ENCODE assay signal across 11 mouse cellular contexts in the genomic region with DNA sequence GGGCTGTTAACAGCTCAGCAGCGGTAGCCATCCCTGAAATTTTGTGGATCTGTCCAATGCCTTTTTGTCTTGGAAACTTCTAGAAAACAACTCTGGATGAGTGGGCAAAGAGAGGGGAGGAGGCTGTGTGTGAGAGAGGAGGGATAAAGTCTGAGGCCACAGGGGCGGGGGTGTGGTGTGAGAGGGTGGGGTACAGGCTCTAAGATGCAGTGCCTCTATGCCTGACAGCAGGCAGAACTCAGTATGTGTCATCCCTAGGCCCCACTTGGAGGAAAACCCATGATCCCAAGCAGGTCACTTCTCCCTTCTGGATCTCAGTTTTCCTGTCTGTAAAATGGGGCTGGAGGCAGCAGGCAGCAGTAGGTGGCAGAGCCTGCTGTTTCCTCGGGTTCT. TPM values are rescaled to one million over a fixed set of nuclear protein-coding genes. Genes with fewer than 3 reads are reported as not detected.
A peak's percentile ranks its signal among the peaks of the same experiment; 100 is the strongest.
DNase-seq lines count a peak whose midpoint lies in the region; ATAC-seq and TF ChIP-seq lines count a peak whose summit lies in the region.
"Had no signal": no experiment of that assay in that cellular context is flagged by ENCODE, and none has a peak within 500 bp of the region (broad histone marks: within the 10 kb centered on the region; RNA-seq: fewer than 3 reads in every experiment).

No protein-coding gene starts in this region.

- H3K9ac ChIP-seq in forebrain, embryonic 12.5 days = no peak overlapping the region
- no peak overlapping the region for H3K9ac ChIP-seq in lung, embryonic 16.5 days (ENCODE audit: low read length)

- DNase-seq in forebrain, embryonic 10.5 days (ENCODE audit: extremely low spot score, low spot score) = no peak
- DNase-seq in lung, postnatal 36 days = no peak
- DNase-seq in liver = peak; percentile 54
- DNase-seq in yolk sac, embryonic 10.5 days (ENCODE audit: low spot score) = no peak
- no peak for DNase-seq in Muller cell, postnatal 12 days (ENCODE audit: inconsistent ontology term)
- DNase-seq: retina, postnatal 1 day had no signal

- ATAC-seq in forebrain, embryonic 12.5 days (ENCODE audit: low FRiP score) = no peak
- ATAC-seq in lung, embryonic 16.5 days (ENCODE audit: low read depth) = no peak

- H3K36me3 ChIP-seq in forebrain, embryonic 12.5 days (replicated peaks) = no peaks in the 10 kb centered on the region
- H3K36me3 ChIP-seq in forebrain, embryonic 10.5 days (replicated peaks) = no peaks in the 10 kb centered on the region; the same call in 1 of the 2 replicates
- no peaks in the 10 kb centered on the region for H3K36me3 ChIP-seq in lung, embryonic 16.5 days (ENCODE audit: control insufficient read depth, insufficient read depth, low read length)

- H3K27me3 ChIP-seq in forebrain, embryonic 12.5 days = peaks cover 5% of the 10 kb centered on the region
- H3K27me3 ChIP-seq in forebrain, embryonic 10.5 days (ENCODE audit: poor library complexity, severe bottlenecking) = peaks cover 37% of the 10 kb centered on the region
- H3K27me3 ChIP-seq in lung, embryonic 16.5 days (ENCODE audit: control insufficient read depth, insufficient read depth, low read depth, low read length) = no peaks in the 10 kb centered on the region

- H3K27ac ChIP-seq in forebrain, embryonic 12.5 days = no peak overlapping the region
- H3K27ac ChIP-seq in forebrain, embryonic 10.5 days = no peak overlapping the region
- no peak overlapping the region for H3K27ac ChIP-seq in lung, embryonic 16.5 days (ENCODE audit: low read length)
- H3K27ac ChIP-seq in olfactory bulb, adult 2 months (ENCODE audit: insufficient read depth, low read depth, low read length) = peak overlapping the region; percentile 61

- H3K4me3 ChIP-seq in forebrain, embryonic 12.5 days (replicated peaks) = no peak overlapping the region
- H3K4me3 ChIP-seq in forebrain, embryonic 10.5 days = no peak overlapping the region
- H3K4me3 ChIP-seq in lung, embryonic 16.5 days (ENCODE audit: low read length) = no peak overlapping the region
- H3K4me3 ChIP-seq in olfactory bulb, adult 2 months (ENCODE audit: insufficient read depth, low read depth, low read length) = peak overlapping the region; percentile 87; the same call in 1 of the 2 replicates

- TF ChIP-seq POLR2A in olfactory bulb, adult 2 months (IDR thresholded peaks at IDR 0.05; ENCODE audit: insufficient read depth, low read depth, low read length) = no peak

- H3K4me2 ChIP-seq in forebrain, embryonic 12.5 days = peak overlapping the region; percentile 94; the same call in 1 of the 2 replicates
- peak overlapping the region; percentile 66; the same call in 1 of the 2 replicates for H3K4me2 ChIP-seq in lung, embryonic 16.5 days (ENCODE audit: low read depth, low read length)

- H3K4me1 ChIP-seq in forebrain, embryonic 12.5 days = peaks cover 78% of the 10 kb centered on the region
- H3K4me1 ChIP-seq in forebrain, embryonic 10.5 days = peaks cover 59% of the 10 kb centered on the region
- H3K4me1 ChIP-seq in lung, embryonic 16.5 days (replicated peaks; ENCODE audit: control insufficient read depth, insufficient read depth, low read length) = peaks cover 61% of the 10 kb centered on the region
- H3K4me1 ChIP-seq in olfactory bulb, adult 2 months (ENCODE audit: control insufficient read depth, insufficient read depth, low read length) = peaks cover 76% of the 10 kb centered on the region

- TF ChIP-seq CTCF in olfactory bulb, adult 2 months (IDR thresholded peaks at IDR 0.05; ENCODE audit: insufficient read depth, low read depth, low read length) = no peak

- no peaks in the 10 kb centered on the region for H3K9me3 ChIP-seq in forebrain, embryonic 12.5 days
- H3K9me3 ChIP-seq in forebrain, embryonic 10.5 days = no peaks in the 10 kb centered on the region
- no peaks in the 10 kb centered on the region for H3K9me3 ChIP-seq in lung, embryonic 16.5 days (ENCODE audit: control insufficient read depth, low read length)

- 94% methylated on average over 3 of the region's 3 CpGs for WGBS in forebrain, embryonic 12.5 days
- 77% methylated on average over 3 of the region's 3 CpGs for WGBS in forebrain, embryonic 10.5 days
- whole genome bisulfite sequencing in lung, embryonic 16.5 days = 81% methylated on average over 3 of the region's 3 CpGs
- WGBS in olfactory bulb, adult 2 months = 71% methylated on average over 3 of the region's 3 CpGs

RNA-seq across cellular contexts. Expression of a gene that starts 3.4 kb away (rescaled TPM):
- polyA plus RNA-seq in forebrain, embryonic 12.5 days (2016; fragmentation: Nextera tagmentation; extraction: Ambion mirVana) = 75.3 and 90.6 TPM in 2 replicates
- 39.5 and 41.5 TPM in 2 replicates for polyA plus RNA-seq in forebrain, embryonic 10.5 days (2016; fragmentation: Nextera tagmentation; extraction: Ambion mirVana)
- 97.5 and 98.0 TPM in 2 replicates for polyA plus RNA-seq in lung, embryonic 16.5 days (2015; fragmentation: Nextera tagmentation; extraction: Ambion mirVana)
- polyA plus RNA-seq in olfactory bulb, adult 2 months (2012; ENCODE audit: insufficient read depth, insufficient read length, low replicate concordance, missing spikeins) = not detected in 2 replicates

RNA-seq across cellular contexts. Expression of a gene that starts 25.2 kb away (rescaled TPM):
- not detected in 2 replicates for polyA plus RNA-seq in forebrain, embryonic 12.5 days (2016; fragmentation: Nextera tagmentation; extraction: Ambion mirVana)
- not detected in 2 replicates for polyA plus RNA-seq in forebrain, embryonic 10.5 days (2016; fragmentation: Nextera tagmentation; extraction: Ambion mirVana)
- polyA plus RNA-seq in lung, embryonic 16.5 days (2015; fragmentation: Nextera tagmentation; extraction: Ambion mirVana) = not detected in 2 replicates
- not detected in 2 replicates for polyA plus RNA-seq in olfactory bulb, adult 2 months (2012; ENCODE audit: insufficient read depth, insufficient read length, low replicate concordance, missing spikeins)
- polyA plus RNA-seq: C2C12; lung, adult 2 months had no signal

RNA-seq across cellular contexts. Expression of a gene that starts 45.4 kb away (rescaled TPM):
- not detected in 2 replicates for polyA plus RNA-seq in forebrain, embryonic 12.5 days (2016; fragmentation: Nextera tagmentation; extraction: Ambion mirVana)
- not detected in 2 replicates for polyA plus RNA-seq in forebrain, embryonic 10.5 days (2016; fragmentation: Nextera tagmentation; extraction: Ambion mirVana)
- polyA plus RNA-seq in lung, embryonic 16.5 days (2015; fragmentation: Nextera tagmentation; extraction: Ambion mirVana) = not detected in 2 replicates
- not detected in 2 replicates for polyA plus RNA-seq in olfactory bulb, adult 2 months (2012; ENCODE audit: insufficient read depth, insufficient read length, low replicate concordance, missing spikeins)
- polyA plus RNA-seq: C2C12 had no signal
